Mouse (Mus musculus): ENCODE data around the gene Kcnma1. TPM values are rescaled to one million over a fixed set of nuclear protein-coding genes. Genes with fewer than 3 reads are reported as not detected.

The Kcnma1 gene
- total RNA-seq, 1 experiment from 2014 or later, result not detected

GRCm38 (mm10) chr14:23723701-23724430, 290.4 kb downstream of the Kcnma1 start:
- ATAC-seq (ENCODE audit: extremely low read depth, insufficient number of reproducible peaks, low FRiP score, poor library complexity, severe bottlenecking), result no peak

GRCm38 (mm10) chr14:23719246-23719645, 295.0 kb downstream of the Kcnma1 start:
- no peak for ATAC-seq (ENCODE audit: extremely low read depth, insufficient number of reproducible peaks, low FRiP score, poor library complexity, severe bottlenecking)

- ATAC-seq (ENCODE audit: extremely low read depth, insufficient number of reproducible peaks, low FRiP score, poor library complexity, severe bottlenecking), result no peak
These were observed 295.6 kb downstream of the Kcnma1 start for GRCm38 (mm10) chr14:23718667-23719066.

- ATAC-seq (ENCODE audit: extremely low read depth, insufficient number of reproducible peaks, low FRiP score, poor library complexity, severe bottlenecking), result no peak
These were observed 299.7 kb downstream of the Kcnma1 start for GRCm38 (mm10) chr14:23714396-23715131.

GRCm38 (mm10) chr14:23712891-23713290, 301.4 kb downstream of the Kcnma1 start:
- ATAC-seq (ENCODE audit: extremely low read depth, insufficient number of reproducible peaks, low FRiP score, poor library complexity, severe bottlenecking), result no peak

- ATAC-seq (ENCODE audit: extremely low read depth, insufficient number of reproducible peaks, low FRiP score, poor library complexity, severe bottlenecking), result no peak
These were observed 303.3 kb downstream of the Kcnma1 start for GRCm38 (mm10) chr14:23710954-23711353.

- no peak for ATAC-seq (ENCODE audit: extremely low read depth, insufficient number of reproducible peaks, low FRiP score, poor library complexity, severe bottlenecking)
These were observed 307.5 kb downstream of the Kcnma1 start for GRCm38 (mm10) chr14:23706837-23707236.

- ATAC-seq (ENCODE audit: extremely low read depth, insufficient number of reproducible peaks, low FRiP score, poor library complexity, severe bottlenecking), result no peak
These were observed 308.6 kb downstream of the Kcnma1 start for GRCm38 (mm10) chr14:23705647-23706046.

- ATAC-seq (ENCODE audit: extremely low read depth, insufficient number of reproducible peaks, low FRiP score, poor library complexity, severe bottlenecking), result no peak
These were observed 310.0 kb downstream of the Kcnma1 start for GRCm38 (mm10) chr14:23704303-23704702.

- ATAC-seq (ENCODE audit: extremely low read depth, insufficient number of reproducible peaks, low FRiP score, poor library complexity, severe bottlenecking), result no peak
These were observed 317.9 kb downstream of the Kcnma1 start for GRCm38 (mm10) chr14:23696341-23696740.

- no peak for ATAC-seq (ENCODE audit: extremely low read depth, insufficient number of reproducible peaks, low FRiP score, poor library complexity, severe bottlenecking)
These were observed 324.6 kb downstream of the Kcnma1 start for GRCm38 (mm10) chr14:23689681-23690080.

GRCm38 (mm10) chr14:23688513-23688912, 325.8 kb downstream of the Kcnma1 start:
- no peak for ATAC-seq (ENCODE audit: extremely low read depth, insufficient number of reproducible peaks, low FRiP score, poor library complexity, severe bottlenecking)

- ATAC-seq (ENCODE audit: extremely low read depth, insufficient number of reproducible peaks, low FRiP score, poor library complexity, severe bottlenecking), result no peak
These were observed 329.7 kb downstream of the Kcnma1 start for GRCm38 (mm10) chr14:23684463-23685066.

- ATAC-seq (ENCODE audit: extremely low read depth, insufficient number of reproducible peaks, low FRiP score, poor library complexity, severe bottlenecking), result no peak
These were observed 331.5 kb downstream of the Kcnma1 start for GRCm38 (mm10) chr14:23682758-23683157.

- no peak for ATAC-seq (ENCODE audit: extremely low read depth, insufficient number of reproducible peaks, low FRiP score, poor library complexity, severe bottlenecking)
These were observed 334.9 kb downstream of the Kcnma1 start for GRCm38 (mm10) chr14:23679378-23679777.

GRCm38 (mm10) chr14:23666420-23666819, 347.9 kb downstream of the Kcnma1 start:
- ATAC-seq (ENCODE audit: extremely low read depth, insufficient number of reproducible peaks, low FRiP score, poor library complexity, severe bottlenecking), result no peak

GRCm38 (mm10) chr14:23651682-23652081, 362.6 kb downstream of the Kcnma1 start:
- no peak for ATAC-seq (ENCODE audit: extremely low read depth, insufficient number of reproducible peaks, low FRiP score, poor library complexity, severe bottlenecking)

GRCm38 (mm10) chr14:23650126-23650525, 364.2 kb downstream of the Kcnma1 start:
- no peak for ATAC-seq (ENCODE audit: extremely low read depth, insufficient number of reproducible peaks, low FRiP score, poor library complexity, severe bottlenecking)

- ATAC-seq (ENCODE audit: extremely low read depth, insufficient number of reproducible peaks, low FRiP score, poor library complexity, severe bottlenecking), result no peak
These were observed 368.8 kb downstream of the Kcnma1 start for GRCm38 (mm10) chr14:23645361-23646063.

All from neutrophil, adult 5-6 weeks (primary cell).